Mouse (Mus musculus) brain, embryonic 14.5 days (tissue): ENCODE data around the gene Lcn9. TPM values are rescaled to one million over a fixed set of nuclear protein-coding genes. Genes with fewer than 3 reads are reported as not detected.
A peak's percentile ranks its signal among the peaks of the same experiment; 100 is the strongest.

ENCODE experiments used
- DNase-seq: peaks from one replicate; pipeline ENCODE4 v3.0.0-alpha.2; 2011; ENCODE audit warnings: low read depth
- CTCF ChIP-seq: fragments of 200-500 bp; IDR thresholded peaks from 2 replicates; pipeline ENCODE4 v1.5.1; 2012; ENCODE audit warnings: inconsistent platforms, mild to moderate bottlenecking, moderate library complexity, borderline replicate concordance; ENCODE audit not compliant: insufficient read depth, insufficient read length; ENCODE audit errors: extremely low read depth
- POLR2A ChIP-seq: fragments of 200-500 bp; IDR thresholded peaks from 2 replicates; pipeline ENCODE4 v1.6.1; 2012; ENCODE audit warnings: mild to moderate bottlenecking, inconsistent platforms, borderline replicate concordance; ENCODE audit not compliant: poor library complexity, insufficient read depth, insufficient read length, severe bottlenecking; ENCODE audit errors: extremely low read depth
- polyA plus RNA-seq: library from polyadenylated mRNA; depleted of rRNA; stranded (reverse); fragments of >200 nt; gene quantifications from 2 replicates; pipeline ENCODE4 v1.2.3, GENCODE M21; 2012; rRNA removed

Lcn9 gene
- polyA plus RNA-seq, 1 experiment = not detected

DNA sequence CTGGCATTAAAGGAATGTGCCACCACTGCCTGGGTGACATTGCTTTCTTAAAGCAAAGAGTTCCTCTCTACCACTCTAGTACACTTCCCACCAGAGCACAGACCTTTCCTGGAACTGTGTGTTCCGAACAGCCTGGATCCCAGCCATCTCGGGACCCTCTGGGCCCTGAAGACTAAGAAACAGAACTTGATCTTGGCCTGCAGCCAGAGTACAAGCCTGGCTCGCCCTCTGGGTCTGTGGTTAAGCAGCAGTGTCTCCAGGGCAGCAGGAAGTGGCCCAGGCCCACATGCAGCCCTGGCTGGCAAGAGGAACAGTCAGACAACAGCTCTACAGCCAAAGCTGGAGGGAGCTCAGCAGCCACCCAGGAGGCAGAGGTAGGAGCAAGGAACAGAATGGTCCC, 29.7 kb downstream of the Lcn9 start:
- TF ChIP-seq POLR2A = no peak
- TF ChIP-seq CTCF = no peak
- DNase-seq = peak; percentile 15

DNA sequence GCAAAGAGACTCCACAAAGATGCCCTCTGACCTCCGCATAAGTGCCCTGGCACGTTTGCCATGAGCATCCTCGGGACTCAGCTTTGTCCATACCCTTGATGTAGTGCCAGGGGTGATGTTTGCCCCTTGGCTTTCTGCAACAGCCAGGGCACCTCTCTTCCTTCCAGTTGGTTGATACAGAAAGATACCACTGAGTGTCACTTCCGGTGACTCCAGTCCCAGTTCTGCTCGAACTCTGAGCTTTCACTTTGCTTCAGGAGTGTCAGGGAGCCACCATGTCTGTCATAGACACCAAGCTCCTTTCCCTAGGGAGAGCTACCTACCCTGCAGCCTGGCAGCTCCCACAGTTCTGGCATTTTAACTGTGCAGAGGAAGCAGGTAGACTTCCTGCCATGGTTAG, 31.0 kb downstream of the Lcn9 start:
- TF ChIP-seq POLR2A (no peak), CTCF (no peak)
- DNase-seq = no peak

DNA sequence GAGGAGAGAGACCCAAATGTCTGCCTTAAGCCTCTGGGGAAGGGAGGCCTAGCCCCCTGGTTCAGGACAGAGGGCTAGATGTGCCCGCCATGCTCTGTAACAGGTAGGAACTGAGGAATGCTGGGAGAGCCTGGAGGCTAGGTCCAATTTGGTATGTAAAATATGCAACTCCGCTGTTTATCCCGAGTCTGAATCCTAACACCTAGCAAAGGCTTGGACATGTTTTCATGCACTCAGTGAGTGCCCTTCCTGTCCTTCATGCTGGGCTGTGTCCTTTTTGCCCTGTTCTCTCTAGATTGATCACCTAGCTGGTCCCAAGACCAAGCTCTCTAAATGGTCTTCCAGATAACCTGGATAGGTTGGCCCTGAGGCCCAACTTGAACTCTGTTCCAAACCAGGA, 36.9 kb downstream of the Lcn9 start:
- TF ChIP-seq CTCF (no peak), POLR2A (no peak)
- no peak for DNase-seq

DNA sequence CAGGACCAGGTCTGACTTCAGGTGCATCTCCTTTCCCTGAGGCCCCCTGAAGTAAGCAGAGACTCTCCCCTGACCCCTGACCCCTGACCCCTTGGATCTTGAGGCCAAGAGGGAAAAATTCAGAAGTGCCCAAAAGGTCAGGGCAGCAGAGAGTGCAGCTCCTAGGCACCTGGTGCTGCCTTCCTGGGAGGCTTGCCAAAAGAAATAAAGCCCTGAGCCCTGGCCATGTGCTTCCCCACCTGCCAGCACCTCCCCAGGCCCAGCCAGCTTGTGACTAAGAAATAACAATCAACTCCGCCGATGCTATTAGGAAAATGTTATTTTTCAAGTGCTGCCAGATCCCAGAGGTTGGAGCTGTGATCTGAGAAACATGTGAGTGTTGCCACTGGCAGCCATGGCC, 39.1 kb downstream of the Lcn9 start:
- TF ChIP-seq CTCF = no peak
- DNase-seq = peak; percentile 2

DNA sequence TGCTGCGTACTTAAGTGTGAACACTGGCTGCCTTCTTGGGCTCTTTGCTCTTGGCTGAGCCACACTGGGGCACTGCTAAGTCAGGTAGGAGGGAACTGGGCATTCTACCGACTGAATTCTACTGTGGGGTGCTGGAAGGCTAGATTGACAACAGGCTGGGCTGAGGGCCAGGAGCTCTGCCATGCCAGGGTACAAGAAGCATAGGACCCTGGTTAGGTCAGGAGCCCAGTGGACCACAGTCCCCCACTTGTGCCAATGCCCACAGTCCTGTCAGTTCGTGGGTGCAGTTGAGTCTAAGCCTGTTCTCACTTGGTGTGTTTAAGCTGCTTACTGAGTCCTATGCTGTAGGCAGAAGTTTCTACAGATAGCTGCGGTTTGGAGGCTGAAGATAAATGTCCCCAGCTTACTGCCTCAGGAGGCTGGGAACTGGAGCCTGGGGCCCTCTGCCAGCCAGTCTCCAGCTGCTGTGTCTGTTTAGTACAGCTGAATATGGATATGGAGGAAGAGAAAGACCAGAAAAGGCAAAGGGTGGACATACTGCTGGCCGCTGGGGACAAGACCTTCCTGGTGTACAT, 39.8 kb downstream of the Lcn9 start:
- peak; percentile 20 for DNase-seq

DNA sequence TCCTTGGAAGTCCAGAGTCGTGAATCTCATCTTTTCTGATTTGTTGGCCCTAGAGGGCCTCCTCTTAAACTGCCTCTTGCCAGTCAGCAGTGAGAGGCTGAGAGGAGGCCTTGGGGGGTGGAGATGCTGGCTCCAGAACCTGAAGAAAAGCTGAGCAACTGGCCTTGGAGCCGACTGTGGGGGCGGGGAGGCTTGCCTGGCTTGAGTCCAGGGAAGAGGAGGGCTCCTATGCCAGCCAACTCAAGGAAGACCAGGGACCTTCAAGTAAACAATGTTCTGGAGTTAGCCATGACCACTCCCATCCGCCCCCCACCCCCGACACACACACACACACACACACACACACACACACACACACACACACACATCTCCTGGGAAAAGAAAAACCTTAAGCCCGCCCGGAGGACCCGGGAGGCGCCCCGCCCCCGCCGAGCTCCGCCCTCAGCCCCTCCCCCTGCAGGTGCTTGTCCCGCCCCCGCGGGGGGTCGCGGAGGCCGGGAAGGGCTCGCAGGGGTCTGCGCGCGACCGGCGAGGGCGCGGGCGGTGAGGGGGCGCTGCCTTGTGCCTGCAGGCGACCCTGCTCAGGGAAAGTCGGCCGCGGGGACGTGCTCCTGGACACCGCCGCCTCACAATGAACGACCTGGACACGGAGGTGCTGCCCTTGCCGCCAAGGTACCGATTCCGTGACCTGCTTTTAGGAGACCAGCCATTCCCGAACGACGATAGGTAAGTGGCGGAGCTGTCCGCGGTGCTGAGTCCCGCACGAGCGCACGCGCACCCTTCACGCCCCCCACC, 40.6 kb downstream of the Lcn9 start, which contains the start of gene Kcnt1:
Gene Kcnt1, plus strand, starts transcription at position 398 of the 795 bp plus-strand sequence.
- TF ChIP-seq CTCF (no peak), POLR2A (no peak)
- peak; percentile 78 for DNase-seq

More for the DNA sequence above, 39.8 kb downstream of the Lcn9 start:
- no peak for TF ChIP-seq POLR2A
- TF ChIP-seq CTCF = no peak

DNA sequence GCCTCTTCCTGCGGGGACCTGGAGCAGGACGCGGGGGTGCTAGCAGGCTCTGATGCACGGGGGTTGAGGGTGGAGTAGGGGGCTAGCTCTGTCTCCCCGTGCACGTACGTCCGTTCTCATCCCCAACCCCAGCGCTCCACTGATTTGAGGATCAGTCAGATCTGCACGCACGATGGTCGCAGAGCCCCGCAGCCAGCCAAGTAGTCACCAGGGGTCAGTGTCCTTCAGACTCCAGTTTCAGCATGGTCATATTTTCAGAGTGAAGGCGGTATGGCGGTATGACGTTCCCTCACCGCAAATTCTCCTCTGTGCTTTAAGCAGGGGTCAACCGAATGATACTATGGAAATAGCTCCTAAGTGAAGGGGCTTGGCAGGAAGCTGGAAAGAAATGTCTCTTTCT, 41.3 kb downstream of the Lcn9 start:
- peak; percentile 18 for DNase-seq
- TF ChIP-seq POLR2A (no peak), CTCF (no peak)

DNA sequence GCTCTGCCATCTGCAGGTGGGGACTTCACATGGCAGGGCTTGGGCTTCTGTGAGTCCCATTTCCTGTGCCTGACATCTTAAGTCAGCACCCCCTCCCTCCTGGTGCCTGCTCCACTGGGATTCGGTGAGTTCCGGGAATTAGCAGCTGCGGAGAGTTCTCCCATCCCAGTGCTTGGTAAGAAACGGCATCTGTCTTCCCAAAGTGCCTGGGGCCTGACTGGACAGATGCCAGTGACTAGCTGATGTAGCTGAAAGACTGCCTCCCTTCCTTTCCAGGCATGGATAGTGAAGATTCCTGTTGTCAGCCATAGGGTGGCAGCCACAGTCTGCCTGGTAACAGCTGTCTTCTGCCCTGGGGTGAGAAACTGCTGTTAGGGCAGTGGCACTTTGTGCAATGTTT, 42.5 kb downstream of the Lcn9 start:
- DNase-seq = peak; percentile 86
- TF ChIP-seq POLR2A (no peak), CTCF (peak; percentile 25; the same call in 1 of the 2 replicates)

DNA sequence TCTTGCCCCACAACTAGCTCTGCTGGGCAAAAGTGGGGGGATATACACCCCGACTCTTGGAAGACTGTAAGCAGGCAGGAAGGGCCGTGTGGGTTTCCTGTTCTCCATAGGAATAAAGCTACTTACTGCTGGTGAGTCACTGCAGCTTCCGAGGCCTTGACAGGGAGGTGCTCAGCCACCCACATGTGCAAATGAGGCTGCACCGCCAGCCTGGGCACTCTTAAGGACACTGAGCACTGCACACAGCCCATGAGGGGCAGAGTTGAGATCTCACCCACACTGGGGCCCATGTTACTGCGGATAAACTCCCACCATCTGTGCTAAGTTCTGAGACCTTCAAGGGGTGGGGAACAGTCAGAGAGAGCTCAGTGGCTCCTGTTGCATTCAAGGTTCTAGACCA, 43.7 kb downstream of the Lcn9 start:
- TF ChIP-seq CTCF = no peak
- TF ChIP-seq POLR2A = no peak
- DNase-seq = no peak

Other genes starting within 250 kb of the Lcn9 start
- gene Mamdc4, start 248.3 kb upstream of the Lcn9 start, polyA plus RNA-seq = 5.0 and 8.2 TPM in 2 replicates
- 138 and 169 TPM in 2 replicates for gene Phpt1, start 247.9 kb upstream of the Lcn9 start, polyA plus RNA-seq
- 24.5 and 30.3 TPM in 2 replicates for gene Ajm1, start 241.4 kb upstream of the Lcn9 start, polyA plus RNA-seq
- gene Rabl6, start 214.6 kb upstream of the Lcn9 start, polyA plus RNA-seq = 86.1 and 87.9 TPM in 2 replicates
- 0.03 and 0.07 TPM in 2 replicates for gene Ccdc183, start 205.5 kb upstream of the Lcn9 start, polyA plus RNA-seq
- gene Tmem141, start 201.1 kb upstream of the Lcn9 start, polyA plus RNA-seq = 31.7 and 34.8 TPM in 2 replicates
- gene Fcna, start 195.1 kb upstream of the Lcn9 start, polyA plus RNA-seq = 0.92 and 0.97 TPM in 2 replicates
- gene Lcn8, start 170.0 kb upstream of the Lcn9 start, polyA plus RNA-seq = 0.24 TPM in 1 of 2 replicates, not detected in the other
- gene Lcn5, start 165.2 kb upstream of the Lcn9 start, polyA plus RNA-seq = not detected in 2 replicates
- not detected in 2 replicates for gene Lcn6, start 146.4 kb upstream of the Lcn9 start, polyA plus RNA-seq
- gene Lcn10, start 140.4 kb upstream of the Lcn9 start, polyA plus RNA-seq = not detected in 2 replicates
- not detected in 2 replicates for gene Obp2a, start 123.1 kb upstream of the Lcn9 start, polyA plus RNA-seq
- gene Bmyc, start 116.4 kb upstream of the Lcn9 start, polyA plus RNA-seq = 64.5 and 74.8 TPM in 2 replicates
- not detected in 2 replicates for gene Obp2b, start 86.1 kb upstream of the Lcn9 start, polyA plus RNA-seq
- not detected in 2 replicates for gene Lcn3, start 57.6 kb upstream of the Lcn9 start, polyA plus RNA-seq
- not detected in 2 replicates for gene Lcn11, start 46.1 kb upstream of the Lcn9 start, polyA plus RNA-seq
- not detected in 2 replicates for gene Gm13539, start 40.9 kb upstream of the Lcn9 start, polyA plus RNA-seq
- gene Glt6d1, start 7.3 kb upstream of the Lcn9 start, polyA plus RNA-seq = not detected in 2 replicates
- not detected in 2 replicates for gene Sohlh1, start 24.1 kb downstream of the Lcn9 start, polyA plus RNA-seq
- 52.1 and 60.1 TPM in 2 replicates for gene Kcnt1, start 40.6 kb downstream of the Lcn9 start, polyA plus RNA-seq
- gene Camsap1, start 160.1 kb downstream of the Lcn9 start, polyA plus RNA-seq = 32.6 and 71.2 TPM in 2 replicates
- gene Ubac1, start 198.6 kb downstream of the Lcn9 start, polyA plus RNA-seq = 95.7 and 96.3 TPM in 2 replicates